Mouse (Mus musculus) heart, adult 2 months (tissue): ENCODE data around the gene Mamdc2. TPM values are rescaled to one million over a fixed set of nuclear protein-coding genes. Genes with fewer than 3 reads are reported as not detected.

ENCODE experiments used
- DNase-seq, 2 experiments: peaks; one replicate each; pipeline ENCODE4 v3.0.0; 2021
- H3K27ac ChIP-seq: fragments of 200-600 bp; 2 replicates; pipeline ENCODE4 v1.8.1; 2022
- H3K27me3 ChIP-seq: fragments of 200-500 bp; 2 replicates; pipeline ENCODE4 v1.6.1; 2012; ENCODE audit warnings: mild to moderate bottlenecking, low read length, inconsistent platforms, mixed read lengths; ENCODE audit not compliant: control insufficient read depth, insufficient read depth
- H3K36me3 ChIP-seq: fragments of 200-500 bp; 2 replicates; pipeline ENCODE4 v1.6.1; 2012; ENCODE audit warnings: low read length, inconsistent platforms; ENCODE audit not compliant: control insufficient read depth, insufficient read depth
- H3K4me1 ChIP-seq: fragments of 200-500 bp; 2 replicates; pipeline ENCODE4 v1.6.1; 2011; ENCODE audit warnings: low read length; ENCODE audit not compliant: control insufficient read depth, insufficient read depth
- H3K4me3 ChIP-seq: fragments of 200-600 bp; 2 replicates; pipeline ENCODE4 v1.8.1; 2022
- H3K79me2 ChIP-seq: fragments of 200-500 bp; replicated peaks from 2 replicates; pipeline ENCODE4 v1.6.1; 2012; ENCODE audit warnings: mild to moderate bottlenecking, inconsistent platforms, low read length, moderate library complexity, mixed read lengths; ENCODE audit not compliant: control insufficient read depth, insufficient read depth
- H3K9ac ChIP-seq: fragments of 200-500 bp; 2 replicates; pipeline ENCODE4 v1.6.1; 2012; ENCODE audit warnings: low read depth, mild to moderate bottlenecking, control low read depth, inconsistent platforms, low read length, mixed read lengths
- CTCF ChIP-seq: fragments of 200-600 bp; IDR thresholded peaks from 2 replicates; pipeline ENCODE4 v1.8.1; 2022; ENCODE audit warnings: antibody characterized with exemption, mild to moderate bottlenecking, moderate library complexity
- EP300 ChIP-seq: fragments of 200-500 bp; IDR thresholded peaks from 2 replicates; pipeline ENCODE4 v1.6.1; 2011; ENCODE audit warnings: low read depth, low read length, control low read depth; ENCODE audit not compliant: insufficient read depth
- POLR2A ChIP-seq: fragments of 200-500 bp; IDR thresholded peaks from 2 replicates; pipeline ENCODE4 v1.6.1; 2011; ENCODE audit warnings: mild to moderate bottlenecking, low read depth, low read length, control low read depth; ENCODE audit not compliant: insufficient read depth
- WGBS: fragments of 180-500 bp; shearing (Covaris S2); methylation state at CpG from one replicate; pipeline ENCODE4 v1.1.7; 2018; 5-methylcytosine and 5-hydroxymethylcytosine counted together
- intact Hi-C: fragments of 180-260 bp; cut with DNase I; formaldehyde crosslinking; loops from one replicate; pipeline ENCODE4 v1.15.1; 2025
- polyA plus RNA-seq: library from polyadenylated mRNA; depleted of rRNA; stranded (reverse); fragments of >200 nt; gene quantifications from 2 replicates; pipeline ENCODE4 v1.2.3, GENCODE M21; 2012
- total RNA-seq, 2 experiments: library from RNA; stranded (reverse); gene quantifications; 2 replicates each; pipeline ENCODE4 v1.2.3; 2021

Mamdc2 gene
- total and polyA plus RNA-seq, 3 experiments: 1.8 to 2.6 (median 2.4) TPM

DNA sequence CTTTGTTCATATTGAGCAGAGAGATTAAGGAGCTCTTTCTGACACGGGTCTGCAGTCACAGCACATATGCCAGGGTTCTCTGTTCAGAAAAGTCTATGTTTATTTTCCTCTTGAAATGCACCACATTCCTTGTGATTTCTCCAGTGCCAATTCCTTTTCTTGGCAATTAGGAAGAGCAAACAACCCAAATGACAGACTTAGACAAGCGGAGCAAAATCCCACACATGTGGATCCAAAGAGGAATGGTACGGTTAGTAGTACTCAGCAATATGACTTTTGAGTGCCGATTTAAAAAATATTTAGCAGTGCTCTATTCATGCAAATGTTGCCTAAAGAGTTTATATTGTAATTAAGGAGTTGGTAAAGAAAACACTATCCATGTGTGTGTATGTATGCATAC, 87.7 kb downstream of the Mamdc2 start:
- no peak for DNase-seq
- WGBS: 78% methylated on average over 4 of the region's 4 CpGs
- no peak overlapping the region for H3K9ac ChIP-seq
- H3K27ac ChIP-seq: no peak overlapping the region
- H3K36me3 ChIP-seq: no peaks in the 10 kb centered on the region
- H3K79me2 ChIP-seq: no peaks in the 10 kb centered on the region
- intact Hi-C loops: no loop called here
- no peaks in the 10 kb centered on the region for H3K27me3 ChIP-seq
- H3K4me3 ChIP-seq: no peak overlapping the region
- H3K4me1 ChIP-seq: peaks cover 1% of the 10 kb centered on the region
- TF ChIP-seq CTCF (no peak), POLR2A (no peak), EP300 (no peak)

DNA sequence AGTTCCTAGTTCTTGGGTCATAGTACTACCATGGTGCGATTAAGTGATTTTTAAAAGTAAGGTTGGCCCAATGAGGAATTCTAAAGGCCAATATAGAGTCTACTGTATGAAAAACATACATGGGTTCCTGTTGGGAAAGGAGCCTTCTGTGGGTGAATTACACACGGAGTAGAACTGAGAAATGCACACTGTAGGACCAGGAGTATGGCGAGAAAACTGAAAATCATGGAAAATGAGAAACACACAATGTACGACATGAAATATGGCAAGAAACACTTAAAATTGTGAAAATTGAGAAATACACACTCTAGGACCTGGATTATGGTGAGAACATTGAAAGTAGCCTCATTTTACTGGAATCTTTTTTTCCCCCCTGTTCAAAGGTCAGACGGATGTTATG, 91.0 kb downstream of the Mamdc2 start:
- TF ChIP-seq POLR2A (no peak), EP300 (no peak), CTCF (no peak)
- H3K27ac ChIP-seq: no peak overlapping the region
- no peaks in the 10 kb centered on the region for H3K27me3 ChIP-seq
- H3K9ac ChIP-seq: no peak overlapping the region
- peaks cover 1% of the 10 kb centered on the region for H3K4me1 ChIP-seq
- no peaks in the 10 kb centered on the region; the same call in 1 of the 2 replicates for H3K36me3 ChIP-seq
- H3K4me3 ChIP-seq: no peak overlapping the region
- 85% methylated on average over 5 of the region's 5 CpGs for WGBS
- no peak for DNase-seq
- no peaks in the 10 kb centered on the region for H3K79me2 ChIP-seq
- intact Hi-C loops: no loop called here

DNA sequence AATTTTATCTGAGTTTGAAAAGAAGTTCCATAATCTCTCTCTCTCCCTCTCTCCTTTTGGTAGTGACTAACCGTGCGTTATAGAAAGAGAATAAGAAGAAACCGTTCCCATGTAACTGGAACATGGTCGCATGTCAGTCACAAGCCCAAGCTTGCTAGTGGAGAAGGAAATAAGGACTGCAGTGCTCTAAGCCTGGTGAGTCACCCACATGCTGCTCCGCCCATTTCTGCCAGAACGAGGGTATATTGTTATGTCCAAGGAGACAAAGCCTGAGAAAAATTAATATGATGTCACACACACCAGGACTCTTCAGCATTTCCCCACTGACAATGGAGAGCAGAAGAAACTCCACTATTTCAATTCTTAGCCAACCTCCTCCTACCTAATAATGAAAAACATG, 93.5 kb downstream of the Mamdc2 start:
- peak overlapping the region; percentile 47 for H3K27ac ChIP-seq
- DNase-seq: peak in 1 of 2 experiments; percentile 8

DNA sequence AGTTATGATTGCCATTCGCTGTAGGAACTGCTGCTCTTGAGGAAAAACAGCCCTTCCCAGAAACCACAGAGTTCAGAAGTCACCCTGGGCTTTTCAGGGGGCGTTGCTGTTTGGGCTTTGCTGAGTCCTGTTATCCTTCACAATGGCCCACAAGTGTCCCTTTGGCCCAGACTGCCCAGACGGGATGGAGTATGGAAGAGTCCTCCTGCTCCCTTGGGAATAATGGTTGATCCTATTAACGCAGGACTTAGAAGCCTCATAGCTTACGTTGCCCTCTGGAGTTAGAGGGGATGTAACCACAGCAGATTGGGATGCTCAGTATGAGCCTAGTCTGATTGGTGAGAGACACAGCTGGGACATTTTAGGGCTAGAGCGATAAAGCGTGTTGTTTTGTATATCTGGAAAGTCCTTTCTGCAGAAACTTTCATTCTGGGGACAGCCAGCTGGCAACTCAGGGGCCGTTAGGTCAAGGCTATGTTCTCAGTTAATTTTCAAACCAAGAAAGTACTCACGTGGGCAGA, 94.3 kb downstream of the Mamdc2 start:
- peak; percentile 53 to 61 for DNase-seq
- H3K4me3 ChIP-seq: no peak overlapping the region
- TF ChIP-seq POLR2A (no peak), EP300 (no peak), CTCF (no peak)
- no peak overlapping the region for H3K9ac ChIP-seq
- H3K27me3 ChIP-seq: no peaks in the 10 kb centered on the region
- H3K36me3 ChIP-seq: no peaks in the 10 kb centered on the region; the same call in 1 of the 2 replicates
- intact Hi-C loops: no loop called here
- 49% methylated on average over 9 of the region's 9 CpGs for WGBS
- H3K27ac ChIP-seq: peak overlapping the region; percentile 47
- no peaks in the 10 kb centered on the region for H3K79me2 ChIP-seq
- no peaks in the 10 kb centered on the region; the same call in 1 of the 2 replicates for H3K4me1 ChIP-seq

More for the DNA sequence above, 93.5 kb downstream of the Mamdc2 start:
- no peaks in the 10 kb centered on the region for H3K79me2 ChIP-seq
- TF ChIP-seq EP300 (no peak), POLR2A (no peak), CTCF (no peak)
- no peaks in the 10 kb centered on the region for H3K27me3 ChIP-seq
- no peaks in the 10 kb centered on the region; the same call in 1 of the 2 replicates for H3K36me3 ChIP-seq
- intact Hi-C loops: no loop called here
- no peak overlapping the region for H3K9ac ChIP-seq
- WGBS: 56% methylated on average over 6 of the region's 6 CpGs
- H3K4me1 ChIP-seq: no peaks in the 10 kb centered on the region; the same call in 1 of the 2 replicates
- H3K4me3 ChIP-seq: no peak overlapping the region

DNA sequence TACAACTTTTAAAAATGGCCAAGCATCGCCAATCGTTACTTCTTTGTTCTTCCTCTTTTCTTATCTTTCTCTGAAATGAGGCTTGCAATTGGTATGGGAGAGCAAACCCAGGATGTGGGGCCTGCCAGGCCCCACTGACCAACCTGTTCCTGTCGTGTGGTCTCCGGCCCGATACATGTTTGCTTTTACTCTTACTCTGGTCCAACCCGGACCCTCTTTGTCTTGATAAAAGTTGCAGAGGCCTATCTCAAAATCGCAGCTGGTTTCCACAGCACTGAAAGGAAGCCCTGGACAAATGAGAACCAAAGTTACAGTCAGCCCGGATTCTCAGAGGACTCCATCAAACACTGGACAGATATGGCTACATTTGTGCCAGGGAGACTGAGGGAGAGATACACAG, 95.1 kb downstream of the Mamdc2 start:
- TF ChIP-seq EP300 (no peak), CTCF (no peak), POLR2A (no peak)
- H3K79me2 ChIP-seq: no peaks in the 10 kb centered on the region

DNA sequence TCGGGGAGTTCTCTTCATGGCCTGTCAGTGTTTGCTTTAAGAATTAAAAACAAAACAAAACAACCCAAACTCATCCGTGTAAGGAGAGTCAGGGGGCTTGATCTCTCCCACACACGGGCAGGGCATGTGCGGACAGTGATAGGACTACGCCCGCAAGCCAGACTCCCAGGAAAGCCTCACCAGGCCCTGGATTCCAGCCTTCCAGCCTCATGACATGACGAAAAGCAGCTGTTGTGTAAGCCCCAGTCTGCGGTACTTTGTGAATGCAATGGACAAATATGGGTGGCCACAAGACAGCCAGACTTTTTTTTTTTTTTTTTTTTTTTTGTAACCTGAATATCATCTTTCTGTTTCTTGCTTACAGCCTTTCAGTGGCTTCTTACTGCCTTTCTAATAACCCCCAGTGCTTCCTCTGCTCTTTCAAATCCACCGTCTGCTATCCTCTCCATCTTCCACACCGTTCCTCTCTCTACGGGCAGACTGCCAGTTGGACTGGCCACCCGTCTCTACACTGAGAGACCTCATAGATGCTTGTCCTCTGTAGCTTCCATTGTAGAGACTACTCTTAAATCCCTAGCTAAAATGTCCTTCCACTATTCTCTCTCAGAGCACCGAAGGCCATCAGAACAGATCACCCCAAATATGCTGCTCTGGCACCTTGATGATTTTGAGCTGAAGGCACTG, 96.3 kb downstream of the Mamdc2 start:
- Histone ChIP-seq H3K27me3 (no peaks in the 10 kb centered on the region), H3K4me3 (no peak overlapping the region), H3K79me2 (no peaks in the 10 kb centered on the region), H3K27ac (peak overlapping the region; percentile 18; the same call in 1 of the 2 replicates), H3K36me3 (no peaks in the 10 kb centered on the region; the same call in 1 of the 2 replicates), H3K4me1 (no peaks in the 10 kb centered on the region; the same call in 1 of the 2 replicates), H3K9ac (no peak overlapping the region)
- DNase-seq: peak; percentile 39 to 51
- WGBS: 70% methylated on average over 13 of the region's 13 CpGs
- intact Hi-C loops: no loop called here
- TF ChIP-seq POLR2A (no peak), CTCF (no peak), EP300 (0 out of 2 replicates have a peak, but pooled peaks have one; percentile 46)

More for the DNA sequence above, 95.1 kb downstream of the Mamdc2 start:
- no peak overlapping the region for H3K9ac ChIP-seq
- H3K27ac ChIP-seq: peak overlapping the region; percentile 47
- H3K4me3 ChIP-seq: no peak overlapping the region
- no peaks in the 10 kb centered on the region; the same call in 1 of the 2 replicates for H3K4me1 ChIP-seq
- no peaks in the 10 kb centered on the region for H3K27me3 ChIP-seq
- intact Hi-C loops: no loop called here
- peak in 1 of 2 experiments; percentile 7 for DNase-seq
- H3K36me3 ChIP-seq: no peaks in the 10 kb centered on the region; the same call in 1 of the 2 replicates
- WGBS: 32% methylated on average over 8 of the region's 8 CpGs
